Mouse (Mus musculus): ENCODE data around the gene Mzt1. TPM values are rescaled to one million over a fixed set of nuclear protein-coding genes. Genes with fewer than 3 reads are reported as not detected.
A peak's percentile ranks its signal among the peaks of the same experiment; 100 is the strongest.

The Mzt1 gene
- polyA plus RNA-seq, 1 experiment: 11.2 TPM

DNA sequence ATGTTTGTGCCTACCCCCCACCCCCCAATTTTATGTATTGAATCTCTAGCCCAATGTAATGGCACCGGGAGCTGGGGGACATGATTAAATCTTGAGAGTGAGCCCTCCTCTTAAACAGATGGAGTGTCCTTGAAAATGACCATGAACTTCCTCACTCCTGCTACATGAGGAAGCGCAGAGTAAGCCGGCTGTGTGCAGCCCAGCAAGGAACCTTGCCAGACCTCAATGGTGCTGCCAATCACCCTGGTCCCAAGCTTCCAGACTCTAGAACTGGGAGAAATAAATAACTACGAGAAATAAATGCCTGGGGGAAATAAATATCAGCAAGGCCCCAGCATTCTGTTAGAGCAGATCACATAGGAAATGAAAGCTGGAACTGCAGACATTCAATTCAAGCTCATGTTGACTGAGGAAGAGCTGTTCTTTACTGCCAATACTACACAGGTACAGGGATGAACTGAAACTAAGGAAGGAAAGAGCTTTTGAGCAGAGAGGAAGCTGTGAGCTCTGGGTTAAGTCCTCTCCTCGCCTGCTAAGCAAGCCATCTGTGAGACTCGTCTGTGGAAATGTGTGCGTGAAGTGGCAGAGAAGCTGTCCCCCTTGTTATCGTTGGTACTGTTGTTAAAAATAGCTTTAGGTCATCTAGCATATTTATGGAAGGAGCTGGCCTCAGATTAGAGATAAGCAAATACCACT lies 35.6 kb downstream of the Mzt1 start:
- H3K4me2 ChIP-seq (ENCODE audit: low read depth): peak overlapping the region; percentile 59
- TF ChIP-seq MYOG (IDR thresholded peaks at IDR 0.05; ENCODE audit: control insufficient read depth in 1 of 3, insufficient read depth in 1 of 3, insufficient read length in 2 of 3, low read depth in 2 of 3) (no peak), MAX (IDR thresholded peaks at IDR 0.05; ENCODE audit: low read depth) (no peak), E2F4 (IDR thresholded peaks at IDR 0.05; ENCODE audit: insufficient read depth) (no peak), TCF12 (IDR thresholded peaks at IDR 0.05; ENCODE audit: insufficient read depth, poor library complexity, severe bottlenecking) (no peak), POLR2AphosphoS2 (IDR thresholded peaks at IDR 0.05; ENCODE audit: insufficient read length, low read depth) (no peak), CEBPB (IDR thresholded peaks at IDR 0.05; ENCODE audit: insufficient read depth, poor library complexity, severe bottlenecking) (no peak), SRF (IDR thresholded peaks at IDR 0.05; ENCODE audit: control insufficient read depth, insufficient read length, low read depth) (no peak), MYOD1 (IDR thresholded peaks at IDR 0.05; ENCODE audit: control insufficient read depth in 1 of 3, insufficient read length in 2 of 3, low read depth in 2 of 3) (no peak), TCF3 (IDR thresholded peaks at IDR 0.05; ENCODE audit: insufficient read length, low read depth) (no peak), POLR2A (IDR thresholded peaks at IDR 0.05; ENCODE audit: insufficient read length, low read depth) (no peak), USF1 (IDR thresholded peaks at IDR 0.05; ENCODE audit: low read depth) (no peak), REST (IDR thresholded peaks at IDR 0.05; ENCODE audit: insufficient read depth, insufficient read length) (no peak)
- no peak overlapping the region for H3K4me3 ChIP-seq
- no peaks in the 10 kb centered on the region for H3K36me3 ChIP-seq (ENCODE audit: control insufficient read depth, insufficient read depth)
- H3ac ChIP-seq (ENCODE audit: control insufficient read depth, insufficient read length): no peak overlapping the region
- no peaks in the 10 kb centered on the region for H3K27me3 ChIP-seq (ENCODE audit: control insufficient read depth, insufficient read depth, insufficient read length)
- no peaks in the 10 kb centered on the region for H3K79me2 ChIP-seq (ENCODE audit: control insufficient read depth, insufficient read depth)

DNA sequence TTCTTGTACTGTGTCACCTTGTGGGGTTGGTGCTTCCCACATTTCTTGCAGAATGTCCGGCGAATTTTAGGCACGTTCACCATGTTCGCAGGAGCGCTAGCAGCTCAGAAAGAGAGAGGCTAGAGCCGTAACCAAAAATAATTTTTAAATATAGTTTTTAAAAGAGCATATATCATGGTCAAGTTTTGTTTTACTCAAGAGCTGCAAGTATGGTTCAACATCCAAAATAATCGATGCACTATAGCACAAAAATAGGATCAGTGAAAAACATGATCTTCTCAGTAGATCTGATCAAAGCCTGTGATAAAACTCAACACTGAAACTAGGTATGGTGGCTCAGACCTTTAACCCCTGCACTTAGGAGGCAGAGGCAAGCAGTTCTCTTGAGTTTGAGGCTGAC lies 51.7 kb downstream of the Mzt1 start, which contains the start of gene Rpl36a-ps1:
Rpl36a-ps1 (minus strand) TSS at position 101 of the 400 bp plus-strand sequence.
- Histone ChIP-seq H3K79me2 (ENCODE audit: control insufficient read depth, insufficient read depth) (no peaks in the 10 kb centered on the region), H3K4me2 (ENCODE audit: low read depth) (no peak within 1 kb of the TSS), H3K36me3 (ENCODE audit: control insufficient read depth, insufficient read depth) (no peaks in the 10 kb centered on the region), H3K27me3 (ENCODE audit: control insufficient read depth, insufficient read depth, insufficient read length) (no peaks in the 10 kb centered on the region), H3K4me3 (no peak within 1 kb of the TSS), H3ac (ENCODE audit: control insufficient read depth, insufficient read length) (no peak within 1 kb of the TSS)
- TF ChIP-seq E2F4 (IDR thresholded peaks at IDR 0.05; ENCODE audit: insufficient read depth) (no peak), TCF3 (IDR thresholded peaks at IDR 0.05; ENCODE audit: insufficient read length, low read depth) (no peak)

DNA sequence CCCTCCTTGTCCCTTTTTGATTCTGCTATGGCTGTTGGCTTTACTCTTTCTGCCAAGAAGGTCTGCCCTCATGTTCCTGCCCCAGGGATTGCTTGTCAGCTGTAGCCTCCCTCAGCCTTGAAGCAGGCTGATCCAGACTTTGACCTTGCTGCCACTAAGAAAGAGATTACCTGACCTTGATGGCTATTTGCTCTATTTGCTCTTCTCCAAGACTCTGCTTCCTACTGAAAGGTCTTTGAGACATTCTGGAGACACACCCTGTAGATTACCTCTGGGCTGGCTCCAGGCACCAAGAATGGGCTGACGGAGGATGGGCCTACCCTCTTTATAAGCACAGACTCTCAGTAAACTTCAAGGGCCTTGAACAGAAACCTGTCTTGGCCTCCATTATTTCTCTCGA lies 53.5 kb downstream of the Mzt1 start:
- TF ChIP-seq CEBPB (IDR thresholded peaks at IDR 0.05; ENCODE audit: insufficient read depth, poor library complexity, severe bottlenecking) (no peak), TCF3 (IDR thresholded peaks at IDR 0.05; ENCODE audit: insufficient read length, low read depth) (no peak), MAX (IDR thresholded peaks at IDR 0.05; ENCODE audit: low read depth) (no peak), SRF (IDR thresholded peaks at IDR 0.05; ENCODE audit: control insufficient read depth, insufficient read length, low read depth) (no peak), MYOD1 (IDR thresholded peaks at IDR 0.05; ENCODE audit: control insufficient read depth in 1 of 3, insufficient read length in 2 of 3, low read depth in 2 of 3) (no peak), TCF12 (IDR thresholded peaks at IDR 0.05; ENCODE audit: insufficient read depth, poor library complexity, severe bottlenecking) (no peak), POLR2A (IDR thresholded peaks at IDR 0.05; ENCODE audit: insufficient read length, low read depth) (no peak), E2F4 (IDR thresholded peaks at IDR 0.05; ENCODE audit: insufficient read depth) (no peak), USF1 (IDR thresholded peaks at IDR 0.05; ENCODE audit: low read depth) (no peak), POLR2AphosphoS2 (IDR thresholded peaks at IDR 0.05; ENCODE audit: insufficient read length, low read depth) (no peak), REST (IDR thresholded peaks at IDR 0.05; ENCODE audit: insufficient read depth, insufficient read length) (no peak), MYOG (IDR thresholded peaks at IDR 0.05; ENCODE audit: control insufficient read depth in 1 of 3, insufficient read depth in 1 of 3, insufficient read length in 2 of 3, low read depth in 2 of 3) (no peak)
- Histone ChIP-seq H3K4me3 (no peak overlapping the region), H3K79me2 (ENCODE audit: control insufficient read depth, insufficient read depth) (no peaks in the 10 kb centered on the region), H3ac (ENCODE audit: control insufficient read depth, insufficient read length) (no peak overlapping the region), H3K36me3 (ENCODE audit: control insufficient read depth, insufficient read depth) (no peaks in the 10 kb centered on the region), H3K27me3 (ENCODE audit: control insufficient read depth, insufficient read depth, insufficient read length) (no peaks in the 10 kb centered on the region), H3K4me2 (ENCODE audit: low read depth) (no peak overlapping the region)

DNA sequence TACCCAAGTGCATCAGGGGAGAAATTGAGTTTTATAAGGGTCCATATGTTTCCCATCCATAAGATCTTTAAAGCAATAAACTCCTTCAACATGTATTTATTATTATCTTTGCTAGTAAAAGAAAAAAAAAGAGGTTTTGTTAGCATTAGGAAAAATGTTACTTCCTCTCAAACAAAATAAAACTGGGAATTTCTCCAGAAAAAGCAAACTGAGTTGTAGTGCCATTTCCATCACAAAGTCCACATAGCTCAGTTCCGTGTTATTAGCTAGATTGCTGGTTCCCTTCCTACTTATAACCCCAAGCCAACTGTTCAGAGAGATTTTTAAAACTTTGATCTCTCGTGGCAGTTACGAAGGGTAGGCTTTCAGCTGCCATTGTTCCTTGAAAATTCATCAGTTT lies 55.3 kb downstream of the Mzt1 start:
- TF ChIP-seq USF1 (IDR thresholded peaks at IDR 0.05; ENCODE audit: low read depth): no peak
- no peak for TF ChIP-seq CEBPB (IDR thresholded peaks at IDR 0.05; ENCODE audit: insufficient read depth, poor library complexity, severe bottlenecking)
- no peak for TF ChIP-seq TCF12 (IDR thresholded peaks at IDR 0.05; ENCODE audit: insufficient read depth, poor library complexity, severe bottlenecking)
- TF ChIP-seq REST (IDR thresholded peaks at IDR 0.05; ENCODE audit: insufficient read depth, insufficient read length): no peak
- TF ChIP-seq POLR2AphosphoS2 (IDR thresholded peaks at IDR 0.05; ENCODE audit: insufficient read length, low read depth): no peak
- TF ChIP-seq MAX (IDR thresholded peaks at IDR 0.05; ENCODE audit: low read depth): no peak
- no peak for TF ChIP-seq TCF3 (IDR thresholded peaks at IDR 0.05; ENCODE audit: insufficient read length, low read depth)
- TF ChIP-seq MYOD1 (IDR thresholded peaks at IDR 0.05; ENCODE audit: control insufficient read depth in 1 of 3, insufficient read length in 2 of 3, low read depth in 2 of 3): no peak
- no peak for TF ChIP-seq SRF (IDR thresholded peaks at IDR 0.05; ENCODE audit: control insufficient read depth, insufficient read length, low read depth)
- no peak overlapping the region for H3ac ChIP-seq (ENCODE audit: control insufficient read depth, insufficient read length)
- no peaks in the 10 kb centered on the region for H3K79me2 ChIP-seq (ENCODE audit: control insufficient read depth, insufficient read depth)
- H3K4me3 ChIP-seq: no peak overlapping the region
- no peaks in the 10 kb centered on the region for H3K36me3 ChIP-seq (ENCODE audit: control insufficient read depth, insufficient read depth)
- no peak overlapping the region for H3K4me2 ChIP-seq (ENCODE audit: low read depth)
- no peaks in the 10 kb centered on the region for H3K27me3 ChIP-seq (ENCODE audit: control insufficient read depth, insufficient read depth, insufficient read length)

DNA sequence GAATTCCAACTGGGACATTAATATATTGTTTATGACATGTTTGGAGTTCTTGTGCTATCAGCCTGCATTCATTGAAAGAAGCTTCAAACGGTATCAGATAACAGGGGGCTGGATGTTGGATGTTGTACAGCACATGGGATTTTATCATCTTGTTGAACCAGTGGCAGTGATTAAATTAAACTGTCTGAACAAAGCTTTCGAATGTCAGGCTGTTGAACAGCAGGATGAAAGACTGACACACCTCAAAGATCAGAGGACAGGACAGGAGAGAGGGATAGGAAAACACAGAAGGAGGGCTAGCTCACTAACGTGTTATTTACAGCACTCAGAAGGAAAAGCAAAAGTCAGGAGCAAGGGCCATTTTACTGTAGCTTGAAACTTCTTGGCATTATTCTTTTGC lies 56.1 kb downstream of the Mzt1 start:
- Histone ChIP-seq H3K4me2 (ENCODE audit: low read depth) (no peak overlapping the region), H3K4me3 (no peak overlapping the region), H3K27me3 (ENCODE audit: control insufficient read depth, insufficient read depth, insufficient read length) (no peaks in the 10 kb centered on the region), H3K36me3 (ENCODE audit: control insufficient read depth, insufficient read depth) (no peaks in the 10 kb centered on the region), H3ac (ENCODE audit: control insufficient read depth, insufficient read length) (no peak overlapping the region), H3K79me2 (ENCODE audit: control insufficient read depth, insufficient read depth) (no peaks in the 10 kb centered on the region)
- TF ChIP-seq SRF (IDR thresholded peaks at IDR 0.05; ENCODE audit: control insufficient read depth, insufficient read length, low read depth) (no peak), E2F4 (IDR thresholded peaks at IDR 0.05; ENCODE audit: insufficient read depth) (no peak), POLR2AphosphoS2 (IDR thresholded peaks at IDR 0.05; ENCODE audit: insufficient read length, low read depth) (no peak), CEBPB (IDR thresholded peaks at IDR 0.05; ENCODE audit: insufficient read depth, poor library complexity, severe bottlenecking) (no peak), POLR2A (IDR thresholded peaks at IDR 0.05; ENCODE audit: insufficient read length, low read depth) (no peak), TCF3 (IDR thresholded peaks at IDR 0.05; ENCODE audit: insufficient read length, low read depth) (no peak), USF1 (IDR thresholded peaks at IDR 0.05; ENCODE audit: low read depth) (no peak), TCF12 (IDR thresholded peaks at IDR 0.05; ENCODE audit: insufficient read depth, poor library complexity, severe bottlenecking) (no peak), MYOD1 (IDR thresholded peaks at IDR 0.05; ENCODE audit: control insufficient read depth in 1 of 3, insufficient read length in 2 of 3, low read depth in 2 of 3) (no peak), REST (IDR thresholded peaks at IDR 0.05; ENCODE audit: insufficient read depth, insufficient read length) (no peak), MYOG (IDR thresholded peaks at IDR 0.05; ENCODE audit: control insufficient read depth in 1 of 3, insufficient read depth in 1 of 3, insufficient read length in 2 of 3, low read depth in 2 of 3) (no peak)

Data from myocyte (in vitro differentiated cells).